9 mouse cellular contexts compared by ENCODE assay signal in the genomic region with DNA sequence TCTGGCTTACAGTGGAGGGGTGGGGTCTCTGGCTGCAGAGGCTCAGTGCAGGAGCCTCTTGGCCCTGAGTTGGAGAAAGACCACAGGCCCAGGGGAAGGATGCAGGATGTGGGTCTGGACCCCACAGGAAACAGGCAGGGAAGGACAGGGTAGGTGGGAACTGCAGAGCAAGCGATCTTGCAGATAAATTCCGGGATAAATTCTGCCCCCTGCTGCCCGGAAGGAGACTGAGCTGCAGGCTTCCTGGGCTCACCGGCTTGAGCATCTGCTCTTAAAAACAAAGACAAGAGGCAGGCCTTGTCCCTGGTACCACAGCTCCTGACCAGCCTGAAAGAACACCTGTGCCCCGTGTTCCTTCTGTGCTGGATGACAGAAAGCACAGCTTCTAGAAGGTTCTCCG.
A peak's percentile ranks its signal among the peaks of the same experiment; 100 is the strongest.
DNase-seq lines count a peak whose midpoint lies in the region; ATAC-seq and TF ChIP-seq lines count a peak whose summit lies in the region.
"Had no signal": no experiment of that assay in that cellular context is flagged by ENCODE, and none has a peak within 500 bp of the region (broad histone marks: within the 10 kb centered on the region; RNA-seq: fewer than 3 reads in every experiment).

No protein-coding gene starts in this region.

- peak in 1 of 2 experiments; percentile 17 for DNase-seq in cerebellum, adult 2 months
- peak; percentile 83 for DNase-seq in midbrain, embryonic 11.5 days (ENCODE audit: low spot score, missing footprints)
- DNase-seq in left cerebral cortex, postnatal 4 days = peak; percentile 58
- DNase-seq in adrenal gland, adult 2 months = no peak

- ATAC-seq in cerebellum, adult (ENCODE audit: insufficient number of reproducible peaks, low FRiP score, low TSS enrichment) = no peak
- no peak for ATAC-seq in midbrain, embryonic 11.5 days (ENCODE audit: low FRiP score)
- ATAC-seq in midbrain, embryonic 16.5 days = no peak
- 0 out of 2 replicates have a peak, but pooled peaks have one; percentile 14 for ATAC-seq in hindbrain, embryonic 15.5 days (ENCODE audit: low FRiP score, low read depth)
- ATAC-seq in monocyte, adult 5-6 weeks (replicated peaks; ENCODE audit: insufficient number of reproducible peaks, low FRiP score, low TSS enrichment, poor library complexity, severe bottlenecking) = no peak

- TF ChIP-seq POLR2A in cerebellum, adult 2 months (IDR thresholded peaks at IDR 0.05; ENCODE audit: borderline replicate concordance, insufficient read depth, low read length) = no peak

- 25% methylated on average over 6 of the region's 6 CpGs for WGBS in cerebellum, adult 2 months
- 16% methylated on average over 6 of the region's 6 CpGs for WGBS in midbrain, embryonic 11.5 days
- WGBS in midbrain, embryonic 16.5 days = 22% methylated on average over 6 of the region's 6 CpGs
- 22% methylated on average over 6 of the region's 6 CpGs for WGBS in hindbrain, embryonic 15.5 days

- H3K36me3 ChIP-seq in midbrain, embryonic 11.5 days (ENCODE audit: control insufficient read depth, insufficient read depth, low read length) = peaks cover under 1% of the 10 kb centered on the region; the same call in 1 of the 2 replicates
- no peaks in the 10 kb centered on the region for H3K36me3 ChIP-seq in midbrain, embryonic 16.5 days (ENCODE audit: control insufficient read depth, insufficient read depth, low read length)
- peaks cover 4% of the 10 kb centered on the region; the same call in 1 of the 2 replicates for H3K36me3 ChIP-seq in hindbrain, embryonic 15.5 days
- H3K36me3 ChIP-seq: embryonic facial prominence, embryonic 12.5 days had no signal

- no peaks in the 10 kb centered on the region; the same call in 1 of the 2 replicates for H3K9me3 ChIP-seq in midbrain, embryonic 11.5 days (ENCODE audit: control insufficient read depth, low read length)
- H3K9me3 ChIP-seq in midbrain, embryonic 16.5 days (replicated peaks; ENCODE audit: control insufficient read depth, low read length, poor library complexity, severe bottlenecking) = no peaks in the 10 kb centered on the region; the same call in 1 of the 2 replicates
- no peaks in the 10 kb centered on the region for H3K9me3 ChIP-seq in hindbrain, embryonic 15.5 days
- H3K9me3 ChIP-seq: embryonic facial prominence, embryonic 12.5 days had no signal

- H3K27ac ChIP-seq in cerebellum, adult 2 months (ENCODE audit: insufficient read depth, low read length) = no peak overlapping the region
- no peak overlapping the region for H3K27ac ChIP-seq in midbrain, embryonic 11.5 days (ENCODE audit: low read depth, low read length)
- H3K27ac ChIP-seq in midbrain, embryonic 16.5 days (ENCODE audit: low read length) = no peak overlapping the region
- H3K27ac ChIP-seq in hindbrain, embryonic 15.5 days (replicated peaks) = no peak overlapping the region
- H3K27ac ChIP-seq: embryonic facial prominence, embryonic 12.5 days had no signal

- peak; percentile 31; the same call in 1 of the 2 replicates for TF ChIP-seq CTCF in cerebellum, adult 2 months (IDR thresholded peaks at IDR 0.05; ENCODE audit: borderline replicate concordance, insufficient read depth, low read depth, low read length)

- intact Hi-C loops in left cerebral cortex, postnatal 4 days (cut with DNase I) = loop anchor here (10.0 kb wide), 1 partner anchor 643 kb away; no protein-coding TSS in a partner anchor

- H3K27me3 ChIP-seq in cerebellum, adult 2 months (ENCODE audit: control insufficient read depth, insufficient read depth, low read length) = no peaks in the 10 kb centered on the region
- H3K27me3 ChIP-seq in midbrain, embryonic 11.5 days (ENCODE audit: control insufficient read depth, insufficient read depth, low read length) = no peaks in the 10 kb centered on the region
- H3K27me3 ChIP-seq in midbrain, embryonic 16.5 days (ENCODE audit: control insufficient read depth, insufficient read depth, low read depth, low read length) = no peaks in the 10 kb centered on the region
- H3K27me3 ChIP-seq in hindbrain, embryonic 15.5 days = no peaks in the 10 kb centered on the region
- H3K27me3 ChIP-seq: embryonic facial prominence, embryonic 12.5 days had no signal

- H3K4me2 ChIP-seq in midbrain, embryonic 11.5 days = no peak overlapping the region
- H3K4me2 ChIP-seq in midbrain, embryonic 16.5 days (ENCODE audit: low read length) = no peak overlapping the region
- no peak overlapping the region for H3K4me2 ChIP-seq in hindbrain, embryonic 15.5 days
- H3K4me2 ChIP-seq: embryonic facial prominence, embryonic 12.5 days had no signal

- no peak overlapping the region for H3K9ac ChIP-seq in midbrain, embryonic 11.5 days (ENCODE audit: low read length)
- H3K9ac ChIP-seq in midbrain, embryonic 16.5 days (ENCODE audit: low read depth, low read length) = no peak overlapping the region
- no peak overlapping the region for H3K9ac ChIP-seq in hindbrain, embryonic 15.5 days
- H3K9ac ChIP-seq: embryonic facial prominence, embryonic 12.5 days had no signal

- H3K4me1 ChIP-seq in cerebellum, adult 2 months (ENCODE audit: control insufficient read depth, insufficient read depth, low read length) = peaks cover 18% of the 10 kb centered on the region
- H3K4me1 ChIP-seq in midbrain, embryonic 11.5 days (ENCODE audit: control insufficient read depth, insufficient read depth, low read length) = peaks cover 5% of the 10 kb centered on the region
- peaks cover 11% of the 10 kb centered on the region for H3K4me1 ChIP-seq in midbrain, embryonic 16.5 days (ENCODE audit: control insufficient read depth, insufficient read depth, low read length)
- peaks cover 13% of the 10 kb centered on the region for H3K4me1 ChIP-seq in hindbrain, embryonic 15.5 days (replicated peaks)

- no peak overlapping the region for H3K4me3 ChIP-seq in cerebellum, adult 2 months (replicated peaks; ENCODE audit: insufficient read depth, low read depth, low read length)
- no peak overlapping the region for H3K4me3 ChIP-seq in midbrain, embryonic 11.5 days (ENCODE audit: low read depth, low read length)
- no peak overlapping the region for H3K4me3 ChIP-seq in midbrain, embryonic 16.5 days (ENCODE audit: low read depth, low read length)
- H3K4me3 ChIP-seq in hindbrain, embryonic 15.5 days = no peak overlapping the region
- H3K4me3 ChIP-seq: embryonic facial prominence, embryonic 12.5 days had no signal
